Mouse (Mus musculus): ENCODE measurements at regions not wholly inside any gene's neighbourhood (a gene's known extent, or its start where the extent isn't known, plus 50 kb on each side); places are given as distances from the start of the nearest gene placed in this dataset.

DNA sequence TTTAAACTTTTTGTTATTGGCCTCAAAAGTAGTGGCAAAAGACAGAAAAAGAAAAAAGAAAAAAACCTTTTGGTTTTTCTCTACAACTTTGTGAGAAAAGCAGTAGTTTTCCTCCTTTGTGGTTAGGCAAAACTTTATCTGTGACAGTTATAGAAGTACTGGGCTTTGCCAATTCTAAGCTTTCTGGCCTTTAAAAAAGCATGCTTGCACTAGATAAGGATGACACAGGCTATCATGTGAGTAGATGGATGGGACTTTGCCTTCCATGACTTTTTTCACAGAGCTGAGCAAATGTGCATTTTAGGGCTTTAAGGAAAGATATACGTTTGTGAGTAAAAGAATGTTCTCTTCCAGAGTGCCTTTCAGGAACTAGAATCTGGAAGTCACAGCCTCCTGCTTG lies 816.0 kb upstream of the Lcorl start:
- Histone ChIP-seq H3K4me3 (ENCODE audit: low read depth, low read length) (no peak overlapping the region), H3K4me1 (ENCODE audit: control insufficient read depth, insufficient read depth, insufficient read length, low read length) (no peaks in the 10 kb centered on the region), H3K27ac (ENCODE audit: insufficient read depth, low read depth, low read length) (no peak overlapping the region), H3K27me3 (ENCODE audit: control insufficient read depth, insufficient read depth, low read length) (no peaks in the 10 kb centered on the region), H3K36me3 (ENCODE audit: control insufficient read depth, insufficient read depth, low read length) (no peaks in the 10 kb centered on the region)
- WGBS, result 81% methylated on average over 1 of the region's 1 CpGs
- no peak for TF ChIP-seq POLR2A (IDR thresholded peaks at IDR 0.05; ENCODE audit: low read depth, low read length)
- TF ChIP-seq CTCF (IDR thresholded peaks at IDR 0.05; ENCODE audit: extremely low read depth, insufficient read length, insufficient replicate concordance, low read depth, low read length), result no peak

DNA sequence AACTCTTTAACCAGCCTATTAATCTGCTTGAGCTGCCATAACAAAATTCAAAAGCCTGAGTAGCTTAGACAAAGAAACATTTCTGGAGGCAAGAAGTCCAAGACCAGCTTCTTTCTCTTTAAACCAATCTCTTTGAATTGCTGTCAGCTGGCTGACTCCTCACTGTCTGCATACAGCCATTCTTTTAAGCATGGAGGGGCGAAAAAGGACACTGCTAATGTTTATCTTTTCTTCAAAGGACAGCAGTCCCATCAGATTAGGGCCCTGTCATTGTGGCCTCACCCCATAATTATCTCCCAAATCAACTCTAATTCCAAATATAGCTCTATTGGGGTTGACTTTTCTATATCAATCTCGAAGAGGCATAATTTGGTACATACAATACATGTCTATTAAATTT lies 813.1 kb upstream of the Lcorl start:
- Histone ChIP-seq H3K4me3 (ENCODE audit: low read depth, low read length) (no peak overlapping the region), H3K27me3 (ENCODE audit: control insufficient read depth, insufficient read depth, low read length) (no peaks in the 10 kb centered on the region), H3K4me1 (ENCODE audit: control insufficient read depth, insufficient read depth, insufficient read length, low read length) (no peaks in the 10 kb centered on the region), H3K36me3 (ENCODE audit: control insufficient read depth, insufficient read depth, low read length) (no peaks in the 10 kb centered on the region), H3K27ac (ENCODE audit: insufficient read depth, low read depth, low read length) (no peak overlapping the region)
- TF ChIP-seq POLR2A (IDR thresholded peaks at IDR 0.05; ENCODE audit: low read depth, low read length) (no peak), CTCF (IDR thresholded peaks at IDR 0.05; ENCODE audit: extremely low read depth, insufficient read length, insufficient replicate concordance, low read depth, low read length) (no peak)
- 46% methylated on average over 2 of the region's 2 CpGs for WGBS

DNA sequence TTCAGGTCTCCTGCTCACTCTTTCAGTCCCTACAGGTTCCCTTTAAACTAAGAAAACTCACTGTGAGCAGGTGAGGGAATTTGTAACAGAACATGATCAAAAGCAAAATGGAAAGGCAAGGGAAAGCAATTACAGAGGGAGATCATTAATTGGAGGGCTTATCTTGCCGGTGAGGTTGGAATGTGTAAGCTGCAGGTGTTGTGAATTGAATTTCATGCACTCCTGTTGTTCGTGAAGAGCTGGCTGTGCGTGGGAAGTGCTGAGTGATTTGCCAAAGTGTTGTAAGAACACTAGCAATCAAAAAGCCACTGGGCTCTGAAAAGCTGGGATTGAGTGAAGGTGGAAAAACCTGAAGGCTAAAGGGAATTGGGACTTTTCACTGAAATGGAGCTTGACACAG lies 808.8 kb upstream of the Lcorl start:
- WGBS, result 13% methylated on average over 3 of the region's 3 CpGs
- TF ChIP-seq POLR2A (IDR thresholded peaks at IDR 0.05; ENCODE audit: low read depth, low read length) (no peak), CTCF (IDR thresholded peaks at IDR 0.05; ENCODE audit: extremely low read depth, insufficient read length, insufficient replicate concordance, low read depth, low read length) (no peak)
- Histone ChIP-seq H3K27ac (ENCODE audit: insufficient read depth, low read depth, low read length) (no peak overlapping the region), H3K4me1 (ENCODE audit: control insufficient read depth, insufficient read depth, insufficient read length, low read length) (no peaks in the 10 kb centered on the region), H3K27me3 (ENCODE audit: control insufficient read depth, insufficient read depth, low read length) (no peaks in the 10 kb centered on the region), H3K4me3 (ENCODE audit: low read depth, low read length) (no peak overlapping the region), H3K36me3 (ENCODE audit: control insufficient read depth, insufficient read depth, low read length) (no peaks in the 10 kb centered on the region)

DNA sequence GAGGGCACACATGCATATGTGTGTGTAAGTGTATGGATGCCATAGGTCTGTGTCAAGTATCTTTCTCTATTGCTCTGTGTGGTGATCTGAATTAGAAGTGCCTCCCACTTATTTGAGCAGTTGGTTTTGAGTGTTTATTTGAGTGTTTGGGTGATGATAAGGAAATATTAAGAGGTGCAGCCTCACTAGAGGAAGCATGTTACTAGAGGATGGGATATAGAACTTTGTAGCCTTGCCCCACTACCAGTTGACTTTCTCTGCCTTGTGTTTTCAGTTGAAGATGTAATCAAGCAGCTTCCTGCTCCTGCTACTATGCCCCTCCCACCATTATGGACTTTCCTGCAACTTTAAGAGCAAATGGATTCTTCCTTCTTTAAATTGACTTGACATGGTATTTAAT lies 799.6 kb upstream of the Lcorl start:
- TF ChIP-seq CTCF (IDR thresholded peaks at IDR 0.05; ENCODE audit: extremely low read depth, insufficient read length, insufficient replicate concordance, low read depth, low read length) (no peak), POLR2A (IDR thresholded peaks at IDR 0.05; ENCODE audit: low read depth, low read length) (no peak)
- no peak overlapping the region for H3K4me3 ChIP-seq (ENCODE audit: low read depth, low read length)
- H3K36me3 ChIP-seq (ENCODE audit: control insufficient read depth, insufficient read depth, low read length), result no peaks in the 10 kb centered on the region
- H3K27me3 ChIP-seq (ENCODE audit: control insufficient read depth, insufficient read depth, low read length), result no peaks in the 10 kb centered on the region
- no peaks in the 10 kb centered on the region for H3K4me1 ChIP-seq (ENCODE audit: control insufficient read depth, insufficient read depth, insufficient read length, low read length)
- no peak overlapping the region for H3K27ac ChIP-seq (ENCODE audit: insufficient read depth, low read depth, low read length)

DNA sequence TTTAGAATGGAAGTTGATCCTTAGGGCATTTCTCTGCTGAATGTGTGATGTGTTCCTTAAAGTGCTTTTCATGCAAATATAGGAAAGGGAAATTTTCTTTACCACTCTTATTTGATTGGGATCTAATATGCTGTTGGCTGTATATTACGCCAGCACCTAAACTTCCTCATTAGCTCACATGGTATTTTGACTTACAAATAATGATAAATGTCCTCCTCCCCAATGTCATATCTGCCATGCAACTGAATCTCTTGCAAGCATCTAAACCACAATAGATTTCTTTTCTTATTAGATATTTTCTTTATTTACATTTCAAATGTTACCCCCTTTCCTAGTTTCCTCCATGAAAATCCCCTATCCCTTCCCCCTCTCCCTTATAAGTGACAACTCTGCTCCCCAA lies 796.8 kb upstream of the Lcorl start:
- no peak for TF ChIP-seq POLR2A (IDR thresholded peaks at IDR 0.05; ENCODE audit: low read depth, low read length)
- TF ChIP-seq CTCF (IDR thresholded peaks at IDR 0.05; ENCODE audit: extremely low read depth, insufficient read length, insufficient replicate concordance, low read depth, low read length), result no peak
- no peaks in the 10 kb centered on the region for H3K36me3 ChIP-seq (ENCODE audit: control insufficient read depth, insufficient read depth, low read length)
- H3K27ac ChIP-seq (ENCODE audit: insufficient read depth, low read depth, low read length), result no peak overlapping the region
- H3K4me1 ChIP-seq (ENCODE audit: control insufficient read depth, insufficient read depth, insufficient read length, low read length), result no peaks in the 10 kb centered on the region
- no peak overlapping the region for H3K4me3 ChIP-seq (ENCODE audit: low read depth, low read length)
- no peaks in the 10 kb centered on the region for H3K27me3 ChIP-seq (ENCODE audit: control insufficient read depth, insufficient read depth, low read length)
- WGBS, result 90% methylated on average over 1 of the region's 1 CpGs

DNA sequence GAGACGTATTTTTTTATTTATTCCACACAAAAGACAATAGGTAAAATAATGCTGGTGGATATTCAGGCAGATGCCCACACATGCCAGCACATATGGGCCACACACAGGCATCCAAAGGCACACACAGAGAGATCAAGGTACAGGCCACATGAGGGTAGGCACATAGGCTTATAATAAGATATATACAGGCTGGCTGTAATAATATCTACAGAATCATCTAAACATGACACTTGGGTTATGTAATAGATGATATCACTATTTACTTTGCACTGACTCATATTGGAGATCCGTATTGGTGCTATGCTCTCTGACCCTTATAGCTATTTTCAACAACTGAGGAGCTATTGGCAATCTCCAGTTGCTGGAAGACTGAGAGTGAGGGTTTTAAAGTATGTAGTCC lies 785.6 kb upstream of the Lcorl start:
- Histone ChIP-seq H3K27me3 (ENCODE audit: control insufficient read depth, insufficient read depth, low read length) (no peaks in the 10 kb centered on the region), H3K4me1 (ENCODE audit: control insufficient read depth, insufficient read depth, insufficient read length, low read length) (no peaks in the 10 kb centered on the region), H3K4me3 (ENCODE audit: low read depth, low read length) (no peak overlapping the region), H3K36me3 (ENCODE audit: control insufficient read depth, insufficient read depth, low read length) (no peaks in the 10 kb centered on the region), H3K27ac (ENCODE audit: insufficient read depth, low read depth, low read length) (no peak overlapping the region)
- TF ChIP-seq POLR2A (IDR thresholded peaks at IDR 0.05; ENCODE audit: low read depth, low read length) (no peak), CTCF (IDR thresholded peaks at IDR 0.05; ENCODE audit: extremely low read depth, insufficient read length, insufficient replicate concordance, low read depth, low read length) (no peak)
- WGBS, result 45% methylated on average over 2 of the region's 2 CpGs

DNA sequence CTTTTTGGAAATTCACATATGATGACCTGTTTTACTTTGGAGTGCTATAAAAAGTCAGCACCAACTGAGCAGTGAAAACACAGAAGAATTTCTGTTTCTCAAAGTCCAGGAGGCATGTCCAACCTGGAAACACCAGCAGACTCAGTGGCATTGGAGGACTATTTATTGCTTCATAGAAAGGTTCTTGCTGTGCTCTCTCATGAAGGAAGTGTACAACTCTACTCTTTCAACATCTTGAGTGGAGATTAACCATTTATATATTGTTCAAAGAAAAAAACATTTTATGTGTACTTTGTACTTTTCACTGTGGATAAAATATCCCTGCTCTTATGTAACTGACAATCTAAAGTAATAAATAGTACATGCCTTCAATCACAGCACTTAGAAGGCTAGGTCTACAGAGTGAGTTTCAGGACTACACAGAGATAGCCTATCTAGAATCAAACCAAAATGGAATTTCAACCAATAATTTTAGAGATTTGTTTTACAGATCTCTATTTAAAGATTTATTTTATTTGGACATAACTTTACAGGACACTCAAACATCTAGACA lies 777.8 kb upstream of the Lcorl start:
- Histone ChIP-seq H3K4me3 (ENCODE audit: low read depth, low read length) (no peak overlapping the region), H3K27me3 (ENCODE audit: control insufficient read depth, insufficient read depth, low read length) (no peaks in the 10 kb centered on the region), H3K27ac (ENCODE audit: insufficient read depth, low read depth, low read length) (no peak overlapping the region), H3K4me1 (ENCODE audit: control insufficient read depth, insufficient read depth, insufficient read length, low read length) (no peaks in the 10 kb centered on the region), H3K36me3 (ENCODE audit: control insufficient read depth, insufficient read depth, low read length) (no peaks in the 10 kb centered on the region)
- TF ChIP-seq POLR2A (IDR thresholded peaks at IDR 0.05; ENCODE audit: low read depth, low read length), result no peak
- no peak for TF ChIP-seq CTCF (IDR thresholded peaks at IDR 0.05; ENCODE audit: extremely low read depth, insufficient read length, insufficient replicate concordance, low read depth, low read length)
